Mouse (Mus musculus): ENCODE results near the gene Sar1a. TPM values are rescaled to one million over a fixed set of nuclear protein-coding genes. Genes with fewer than 3 reads are reported as not detected.
A peak's percentile ranks its signal among the peaks of the same experiment; 100 is the strongest.

The Sar1a gene
- total RNA-seq, 1 experiment from 2014 or later = 112 TPM

DNA sequence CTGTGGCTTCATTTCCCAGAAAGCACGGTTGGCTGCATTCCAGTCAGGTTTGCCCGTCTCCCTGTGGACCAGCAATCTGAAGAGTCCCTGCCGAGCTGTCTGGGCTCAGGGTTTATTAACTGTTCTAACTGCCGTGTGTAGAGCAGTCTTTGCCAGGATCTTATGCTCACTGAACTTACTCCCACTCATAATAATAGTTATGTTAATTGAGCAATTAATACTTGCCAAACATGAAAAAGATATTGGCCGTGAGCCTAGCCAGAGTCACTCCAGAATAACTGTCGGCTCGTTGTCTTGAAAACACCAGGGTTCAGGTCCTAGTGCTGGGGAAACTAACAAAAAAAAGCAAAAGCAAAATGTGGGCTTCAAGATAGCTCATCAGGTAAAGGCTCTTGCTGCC, 10.8 kb upstream of the Sar1a start:
- ATAC-seq (replicated peaks in 1 of 2; ENCODE audit: insufficient read depth in 1 of 2, low FRiP score in 2 of 2, low TSS enrichment in 1 of 2, low read depth in 1 of 2, poor library complexity in 2 of 2, severe bottlenecking in 2 of 2) = no peak

DNA sequence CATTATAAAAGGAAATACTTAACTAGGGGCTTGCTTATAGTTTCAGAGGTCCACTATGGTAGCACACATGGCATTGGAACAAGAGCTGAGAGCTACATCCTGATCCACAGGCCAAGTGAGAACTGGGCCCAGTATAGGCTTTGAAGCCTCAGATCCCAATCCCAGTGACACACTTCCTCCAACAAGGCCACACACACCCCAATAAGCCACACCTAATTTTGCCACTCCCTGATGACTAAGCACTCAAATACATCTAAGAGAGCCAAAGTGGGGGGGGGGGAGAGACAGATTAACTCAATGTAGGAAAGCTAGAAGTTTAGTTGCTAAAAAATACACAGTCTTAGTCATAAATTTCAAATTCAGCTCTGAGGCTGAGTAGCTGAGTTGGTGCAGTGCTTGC, 10.2 kb upstream of the Sar1a start:
- no peak for ATAC-seq (replicated peaks in 1 of 2; ENCODE audit: insufficient read depth in 1 of 2, low FRiP score in 2 of 2, low TSS enrichment in 1 of 2, low read depth in 1 of 2, poor library complexity in 2 of 2, severe bottlenecking in 2 of 2)

DNA sequence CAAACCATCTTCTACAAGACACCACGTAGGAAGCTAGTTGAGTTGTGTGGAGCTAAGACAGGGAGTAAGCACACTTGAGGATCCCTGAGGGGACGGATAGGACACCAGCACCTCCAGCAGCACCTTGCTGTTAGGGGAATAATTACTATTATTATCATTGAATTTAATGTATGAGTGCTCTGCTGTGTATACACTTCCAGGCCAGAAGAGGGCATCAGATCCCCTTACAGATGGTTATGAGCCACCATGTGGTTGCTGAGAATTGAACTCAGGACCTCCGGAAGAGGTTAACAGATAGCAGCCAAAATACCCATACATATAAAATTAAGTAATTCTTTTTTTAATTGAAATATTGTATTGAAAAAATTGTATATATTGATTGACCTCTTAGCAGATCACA, 9.3 kb upstream of the Sar1a start:
- ATAC-seq (replicated peaks in 1 of 2; ENCODE audit: insufficient read depth in 1 of 2, low FRiP score in 2 of 2, low TSS enrichment in 1 of 2, low read depth in 1 of 2, poor library complexity in 2 of 2, severe bottlenecking in 2 of 2) = no peak

DNA sequence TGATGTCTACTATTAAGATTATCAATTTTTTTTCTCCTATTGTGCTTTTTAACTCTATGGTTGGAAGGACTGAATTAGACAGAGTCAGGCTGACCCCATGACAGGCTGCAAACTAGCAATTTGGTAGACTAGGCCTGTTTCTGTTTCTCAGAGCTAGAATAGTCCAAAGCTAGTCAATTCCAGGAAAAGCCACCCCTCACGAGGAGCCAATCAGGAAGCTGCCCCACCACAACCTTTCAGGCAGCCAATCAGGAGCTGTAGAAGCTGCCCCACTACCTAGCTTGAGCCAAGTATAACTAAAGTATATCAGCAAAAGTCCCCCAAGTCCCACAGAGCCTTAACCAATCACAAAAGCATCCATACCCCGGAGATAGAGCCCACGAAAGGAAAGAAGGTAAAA, 4.2 kb upstream of the Sar1a start:
- no peak for ATAC-seq (replicated peaks in 1 of 2; ENCODE audit: insufficient read depth in 1 of 2, low FRiP score in 2 of 2, low TSS enrichment in 1 of 2, low read depth in 1 of 2, poor library complexity in 2 of 2, severe bottlenecking in 2 of 2)

DNA sequence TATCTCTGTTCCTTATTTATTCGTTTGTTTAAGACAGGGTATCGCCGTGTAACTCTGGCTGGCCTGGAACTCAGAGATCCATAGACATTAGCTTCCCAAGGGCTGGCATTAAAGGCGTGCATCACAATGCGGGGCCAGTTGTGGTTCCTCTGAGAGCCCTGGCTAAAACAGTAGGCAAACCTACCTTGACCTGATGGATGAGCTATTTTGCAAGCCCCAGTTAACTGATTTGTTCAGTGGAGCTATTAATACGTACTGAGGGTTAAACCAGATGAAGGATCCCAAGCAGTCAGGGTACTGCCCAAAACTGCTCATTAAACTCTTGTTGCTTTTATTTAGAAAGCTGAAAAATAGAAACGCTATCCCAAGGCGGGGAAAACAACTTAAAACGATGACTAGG, 554 bp upstream of the Sar1a start:
- no peak for ATAC-seq (replicated peaks in 1 of 2; ENCODE audit: insufficient read depth in 1 of 2, low FRiP score in 2 of 2, low TSS enrichment in 1 of 2, low read depth in 1 of 2, poor library complexity in 2 of 2, severe bottlenecking in 2 of 2)

DNA sequence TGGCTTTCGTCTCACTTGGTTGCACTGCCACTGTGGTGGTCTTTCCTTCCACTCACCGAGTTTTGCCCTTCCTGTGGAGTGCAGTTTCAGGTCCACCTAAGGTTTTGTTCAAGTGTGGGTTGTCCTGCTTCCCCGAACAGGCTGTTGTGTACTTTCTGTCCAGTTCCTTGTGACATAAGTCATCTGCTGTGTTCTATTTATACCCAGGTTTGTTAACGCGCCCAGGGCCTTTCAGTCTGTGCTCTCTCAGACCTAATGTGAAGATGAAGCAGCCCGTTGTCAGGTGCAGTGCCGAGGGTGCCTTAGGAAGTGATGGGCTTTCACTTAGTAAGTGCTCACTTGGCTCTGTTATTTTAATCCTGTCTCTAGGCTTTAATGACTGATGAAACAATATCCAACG, 9.3 kb downstream of the Sar1a start:
- ATAC-seq (replicated peaks in 1 of 2; ENCODE audit: insufficient read depth in 1 of 2, low FRiP score in 2 of 2, low TSS enrichment in 1 of 2, low read depth in 1 of 2, poor library complexity in 2 of 2, severe bottlenecking in 2 of 2) = no peak

DNA sequence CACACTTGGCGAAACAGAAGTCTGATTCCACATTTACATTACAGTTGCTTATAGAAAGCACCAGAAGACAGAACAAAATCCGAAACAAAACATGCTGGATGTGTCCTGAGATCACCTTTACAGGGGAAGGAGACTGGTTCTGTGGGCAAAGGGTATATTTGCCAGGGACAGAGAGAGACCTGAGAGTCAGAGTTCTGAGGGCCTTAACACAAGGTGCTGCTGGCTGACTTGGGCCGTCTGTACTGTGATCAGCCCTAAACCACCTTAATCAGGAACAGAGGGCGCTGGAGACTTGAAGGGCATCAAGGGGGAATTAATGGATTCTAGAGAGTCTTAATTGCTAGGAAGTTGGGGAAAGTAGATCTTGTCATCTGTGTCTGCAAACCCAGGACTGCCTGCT, 13.5 kb downstream of the Sar1a start:
- ATAC-seq (replicated peaks in 1 of 2; ENCODE audit: insufficient read depth in 1 of 2, low FRiP score in 2 of 2, low TSS enrichment in 1 of 2, low read depth in 1 of 2, poor library complexity in 2 of 2, severe bottlenecking in 2 of 2) = no peak

DNA sequence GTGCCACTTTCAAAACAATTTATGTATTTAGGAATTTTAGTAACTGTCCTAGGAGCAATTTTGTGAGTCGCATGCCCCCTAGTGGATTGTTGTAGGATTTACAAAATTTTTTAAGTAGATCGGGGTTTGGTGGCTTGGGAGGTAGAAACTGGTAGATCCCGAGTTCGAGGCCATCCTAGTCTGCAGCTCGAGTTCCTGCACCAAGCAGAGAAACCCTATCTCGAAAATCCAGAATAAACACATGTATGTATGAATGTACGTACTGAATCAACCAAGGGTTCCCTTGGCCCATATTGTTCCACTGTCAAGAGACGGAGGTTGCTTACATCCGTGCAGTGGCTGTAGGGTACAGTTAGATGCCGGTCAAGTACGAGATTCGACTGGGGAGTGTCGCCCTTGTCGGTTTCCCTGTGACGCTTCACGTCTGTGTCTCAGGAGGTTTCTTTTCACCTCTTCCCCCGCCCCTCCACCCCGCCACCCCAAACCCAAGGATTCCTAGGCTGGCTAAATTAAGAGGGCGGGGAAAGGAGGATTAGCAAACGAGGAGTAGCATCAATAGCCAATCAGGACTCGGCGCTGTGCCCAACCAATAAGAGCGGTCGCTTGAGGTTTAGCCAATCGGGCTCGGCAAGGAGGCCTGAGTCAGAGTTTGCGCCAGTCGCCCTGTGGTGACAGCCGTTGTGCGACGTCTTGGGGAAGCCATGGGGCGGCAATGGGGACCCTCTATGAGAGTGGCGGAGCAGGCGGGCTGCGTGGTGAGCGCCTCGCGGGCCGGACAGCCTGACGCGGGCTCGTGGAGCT, 15.0 kb downstream of the Sar1a start, which contains the start of gene Tysnd1:
Gene Tysnd1 (plus strand): TSS at position 645 of the 801 bp plus-strand sequence.
- ATAC-seq (replicated peaks in 1 of 2; ENCODE audit: insufficient read depth in 1 of 2, low FRiP score in 2 of 2, low TSS enrichment in 1 of 2, low read depth in 1 of 2, poor library complexity in 2 of 2, severe bottlenecking in 2 of 2) = peak; percentile 98 to 100

DNA sequence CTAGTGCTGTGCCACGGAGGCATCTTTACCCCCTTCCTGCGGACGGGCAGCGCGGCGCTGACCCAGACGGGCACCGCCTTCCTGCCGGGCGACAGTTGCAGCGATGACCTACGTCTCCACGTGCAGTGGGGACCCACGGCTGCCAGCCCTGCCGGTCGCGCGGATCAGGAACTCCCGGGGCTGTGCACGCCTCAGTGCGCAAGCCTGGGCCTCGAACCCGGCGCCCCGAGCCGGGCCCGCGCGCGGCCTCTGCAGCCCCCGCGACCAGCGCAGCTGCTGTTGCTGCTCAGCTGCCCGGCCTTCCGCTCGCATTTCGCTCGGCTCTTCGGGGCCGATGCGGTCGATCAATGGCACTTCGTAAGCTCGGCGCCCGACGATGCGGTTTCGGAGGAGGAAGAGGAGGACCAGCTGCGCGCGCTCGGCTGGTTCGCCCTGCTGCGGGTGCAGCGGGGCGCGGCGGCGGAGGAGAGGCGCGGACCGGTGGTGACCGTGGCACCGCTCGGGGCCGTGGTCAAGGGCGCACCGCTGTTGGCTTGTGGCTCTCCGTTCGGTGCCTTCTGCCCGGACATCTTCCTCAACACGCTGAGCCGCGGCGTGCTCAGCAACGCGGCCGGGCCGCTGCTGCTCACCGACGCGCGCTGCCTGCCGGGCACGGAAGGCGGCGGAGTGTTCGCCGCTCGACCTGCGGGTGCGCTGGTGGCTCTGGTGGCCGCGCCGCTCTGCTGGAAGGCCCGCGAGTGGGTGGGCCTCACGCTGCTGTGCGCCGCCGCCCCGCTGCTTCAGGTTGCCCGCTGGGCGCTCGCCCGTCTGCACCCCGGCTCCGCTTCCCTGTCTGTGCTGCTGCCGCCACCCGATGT, 15.8 kb downstream of the Sar1a start:
- ATAC-seq (replicated peaks in 1 of 2; ENCODE audit: insufficient read depth in 1 of 2, low FRiP score in 2 of 2, low TSS enrichment in 1 of 2, low read depth in 1 of 2, poor library complexity in 2 of 2, severe bottlenecking in 2 of 2) = 0 out of 4 replicates have a peak, but pooled peaks of 1 of the 2 experiments have one; percentile 15

DNA sequence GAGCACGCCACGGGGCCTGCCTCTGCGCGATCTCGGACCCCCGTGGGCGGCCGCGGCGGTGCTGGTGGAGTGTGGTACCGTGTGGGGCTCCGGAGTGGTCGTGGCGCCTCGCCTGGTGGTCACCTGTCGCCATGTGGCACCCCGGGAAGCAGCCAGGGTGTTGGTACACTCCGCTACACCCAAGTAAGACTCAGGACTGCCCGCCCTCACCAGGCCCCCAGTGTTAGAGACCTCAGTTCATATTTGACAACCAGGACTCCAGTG, 16.4 kb downstream of the Sar1a start:
- ATAC-seq (replicated peaks in 1 of 2; ENCODE audit: insufficient read depth in 1 of 2, low FRiP score in 2 of 2, low TSS enrichment in 1 of 2, low read depth in 1 of 2, poor library complexity in 2 of 2, severe bottlenecking in 2 of 2) = no peak

DNA sequence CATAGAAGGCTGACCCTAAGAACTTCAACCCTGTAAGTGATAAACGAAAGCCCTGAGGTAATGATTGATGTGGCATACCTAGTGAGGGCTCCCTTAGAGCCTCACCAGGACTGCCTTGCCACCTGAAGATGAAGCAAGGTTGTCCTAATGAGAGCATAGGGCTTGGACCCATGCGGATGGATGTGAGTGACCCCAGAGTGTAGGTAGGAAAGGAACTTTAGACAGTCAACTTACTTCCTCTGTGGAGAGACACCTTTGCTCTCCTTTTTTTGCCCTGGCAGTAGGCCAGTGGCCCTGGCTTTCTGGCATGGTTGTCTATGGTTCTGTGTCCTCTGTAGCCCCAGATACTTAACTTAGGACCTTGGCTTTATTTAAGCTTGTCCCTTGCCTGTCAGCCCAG, 16.9 kb downstream of the Sar1a start:
- no peak for ATAC-seq (replicated peaks in 1 of 2; ENCODE audit: insufficient read depth in 1 of 2, low FRiP score in 2 of 2, low TSS enrichment in 1 of 2, low read depth in 1 of 2, poor library complexity in 2 of 2, severe bottlenecking in 2 of 2)

DNA sequence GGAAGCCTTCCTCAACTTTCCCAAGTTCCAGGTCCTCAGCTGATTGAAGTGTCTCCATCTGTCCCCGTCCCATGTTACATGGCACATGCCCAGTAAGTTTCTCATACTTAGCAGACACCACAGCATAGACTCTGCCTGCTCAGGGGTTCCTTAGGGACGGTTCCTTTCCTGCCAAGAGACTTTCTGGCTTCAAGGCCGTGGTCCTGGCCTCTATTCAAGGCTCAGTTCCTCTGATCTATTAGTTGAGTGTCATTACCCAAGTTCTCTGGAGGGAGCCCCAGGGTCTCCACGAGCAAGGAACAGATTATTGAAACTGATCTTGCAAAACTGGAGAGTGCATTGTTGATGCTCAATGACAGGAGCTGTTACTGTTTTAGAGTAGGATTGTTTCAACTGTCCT, 24.6 kb downstream of the Sar1a start:
- no peak for ATAC-seq (replicated peaks in 1 of 2; ENCODE audit: insufficient read depth in 1 of 2, low FRiP score in 2 of 2, low TSS enrichment in 1 of 2, low read depth in 1 of 2, poor library complexity in 2 of 2, severe bottlenecking in 2 of 2)

DNA sequence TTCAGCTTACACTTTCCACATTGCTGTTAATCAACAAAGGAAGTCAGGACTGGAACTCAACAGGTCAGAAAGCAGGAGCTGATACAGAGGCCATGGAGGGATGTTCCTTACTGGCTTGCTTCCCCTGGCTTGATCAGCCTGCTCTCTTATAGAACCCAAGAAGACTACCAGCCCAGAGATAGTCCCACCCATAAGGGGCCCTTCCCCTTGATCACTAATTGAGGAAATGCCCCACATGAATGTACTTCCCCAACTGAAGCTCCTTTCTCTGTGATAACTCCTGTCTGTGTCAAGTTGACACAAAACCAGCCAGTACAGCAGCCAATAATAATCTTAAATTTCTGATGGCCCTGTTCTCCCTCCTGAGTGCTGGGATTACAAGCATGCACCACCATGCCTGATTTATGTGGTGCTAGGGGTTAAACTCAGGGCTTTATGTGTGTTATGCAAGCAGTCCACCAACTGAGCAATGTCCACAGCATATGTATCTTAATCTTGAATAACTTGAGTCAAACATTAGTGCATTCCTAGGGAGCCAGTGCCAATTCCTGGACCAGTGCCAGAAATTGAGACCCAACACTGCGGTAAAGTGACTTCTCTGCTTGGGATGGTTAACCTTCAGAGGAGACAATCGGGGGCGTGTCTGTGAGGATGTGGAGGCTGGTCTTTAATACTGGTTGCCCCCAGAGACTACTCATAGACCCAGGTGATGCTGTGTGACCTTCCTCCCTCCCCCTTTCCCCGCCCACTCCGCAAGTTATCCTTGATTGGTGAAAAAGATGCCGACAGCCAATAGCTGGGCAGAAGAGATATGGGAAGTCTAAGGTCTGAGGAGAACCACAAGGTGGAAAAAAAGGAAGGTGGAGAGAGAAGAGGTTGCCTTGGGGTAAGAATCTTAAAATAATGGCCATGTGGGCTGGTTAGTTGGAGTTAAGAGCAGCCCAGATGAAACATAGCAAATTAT, 26.6 kb downstream of the Sar1a start:
- no peak for ATAC-seq (replicated peaks in 1 of 2; ENCODE audit: insufficient read depth in 1 of 2, low FRiP score in 2 of 2, low TSS enrichment in 1 of 2, low read depth in 1 of 2, poor library complexity in 2 of 2, severe bottlenecking in 2 of 2)

DNA sequence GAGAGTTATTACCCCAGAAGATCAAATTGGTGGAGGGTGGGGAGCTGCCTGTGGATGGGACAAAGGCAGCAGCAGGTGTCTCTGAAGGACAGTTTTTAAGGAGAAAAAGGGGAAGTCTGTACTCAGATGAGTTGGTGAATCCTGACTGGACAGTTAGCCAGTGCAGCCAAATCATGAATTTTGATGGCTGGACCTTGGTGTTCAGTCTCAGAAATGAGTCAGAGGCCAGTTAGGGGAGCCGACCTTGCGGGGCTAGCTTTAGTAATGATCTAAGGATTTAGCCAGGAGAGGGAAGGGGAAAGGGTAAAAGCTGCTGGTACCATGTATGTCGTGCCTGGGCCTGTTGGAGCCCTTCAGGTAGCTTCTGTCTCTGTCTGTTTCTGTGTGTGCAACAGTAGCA, 33.5 kb downstream of the Sar1a start:
- ATAC-seq (replicated peaks in 1 of 2; ENCODE audit: insufficient read depth in 1 of 2, low FRiP score in 2 of 2, low TSS enrichment in 1 of 2, low read depth in 1 of 2, poor library complexity in 2 of 2, severe bottlenecking in 2 of 2) = no peak

DNA sequence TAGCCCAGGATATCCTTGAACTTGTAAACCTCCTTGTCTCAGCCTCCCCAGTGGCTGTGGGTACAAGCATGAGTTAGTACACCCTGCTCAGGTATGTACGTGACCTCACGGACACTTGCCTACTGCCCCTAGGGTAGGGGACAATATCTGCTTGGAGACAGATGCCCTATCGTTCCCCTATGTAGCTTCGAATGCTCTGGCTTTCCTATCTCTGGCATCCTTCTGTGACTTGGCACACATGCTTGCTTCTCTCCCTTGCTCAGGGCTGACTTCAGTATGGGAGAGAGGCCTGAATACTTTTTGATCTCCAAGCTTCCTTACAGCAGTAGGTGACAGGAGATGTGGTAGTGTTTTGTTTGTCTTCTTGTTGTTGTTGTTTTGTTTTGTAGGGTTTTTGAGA, 34.0 kb downstream of the Sar1a start:
- no peak for ATAC-seq (replicated peaks in 1 of 2; ENCODE audit: insufficient read depth in 1 of 2, low FRiP score in 2 of 2, low TSS enrichment in 1 of 2, low read depth in 1 of 2, poor library complexity in 2 of 2, severe bottlenecking in 2 of 2)

DNA sequence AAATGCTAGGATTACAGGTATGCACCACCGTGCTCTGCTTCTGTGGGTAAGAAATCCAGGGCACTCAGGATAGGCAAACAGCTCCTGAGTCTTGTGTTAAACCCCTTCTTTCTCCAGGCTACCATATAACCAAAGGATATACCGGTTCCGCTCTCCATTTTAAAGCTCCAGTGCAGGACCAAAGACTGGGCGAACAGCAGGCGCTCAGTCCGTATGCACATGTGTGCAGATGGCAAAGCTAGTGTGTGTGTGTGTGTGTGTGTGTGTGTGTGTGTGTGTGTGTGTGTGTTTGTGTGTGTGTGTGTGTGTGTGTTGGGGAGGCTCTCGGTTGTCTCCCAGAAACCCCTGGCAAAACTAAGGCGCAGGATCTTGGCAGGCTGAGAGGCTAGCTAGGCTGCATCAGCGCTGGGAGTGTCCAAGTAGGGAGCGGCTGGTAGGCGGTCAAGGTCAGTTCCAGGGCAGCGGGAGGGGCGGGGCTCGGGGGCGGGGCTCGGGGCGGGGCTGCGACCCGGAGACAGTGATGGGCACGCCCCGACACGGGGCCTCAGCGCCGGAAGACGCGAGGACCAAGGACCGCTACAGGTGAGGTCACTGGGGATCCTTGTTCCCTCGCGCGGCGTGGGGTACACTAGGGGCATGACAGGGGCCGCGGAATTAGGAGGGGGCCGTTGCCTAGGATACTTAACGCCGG, 34.8 kb downstream of the Sar1a start, which contains the start of gene Aifm2:
Gene Aifm2 (plus strand): TSS at position 493 of the 691 bp plus-strand sequence.
- ATAC-seq (replicated peaks in 1 of 2; ENCODE audit: insufficient read depth in 1 of 2, low FRiP score in 2 of 2, low TSS enrichment in 1 of 2, low read depth in 1 of 2, poor library complexity in 2 of 2, severe bottlenecking in 2 of 2) = peak; percentile 66 to 82

DNA sequence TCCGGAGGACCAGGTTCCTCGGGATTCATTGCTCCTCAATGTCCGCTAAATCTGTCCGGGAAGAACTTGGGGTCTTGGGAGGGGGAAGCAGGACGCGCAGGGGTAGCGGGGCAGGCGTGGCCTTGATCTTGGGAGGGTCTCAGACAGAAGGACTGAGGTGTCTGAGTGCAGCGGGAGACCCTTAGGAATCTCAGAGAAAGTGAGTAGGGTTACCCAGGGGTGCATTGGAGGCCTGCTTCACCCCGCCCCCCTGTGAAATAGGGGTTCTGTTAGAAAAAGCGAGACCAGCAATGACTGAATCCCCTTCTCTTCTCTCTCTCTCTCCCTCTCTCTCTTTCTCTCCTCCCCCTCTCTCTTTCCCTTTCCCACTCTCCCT, 35.4 kb downstream of the Sar1a start:
- ATAC-seq (replicated peaks in 1 of 2; ENCODE audit: insufficient read depth in 1 of 2, low FRiP score in 2 of 2, low TSS enrichment in 1 of 2, low read depth in 1 of 2, poor library complexity in 2 of 2, severe bottlenecking in 2 of 2) = no peak
